Mouse (Mus musculus) embryonic facial prominence, embryonic 14.5 days (tissue): ENCODE results near the gene Atp13a4. TPM values are rescaled to one million over a fixed set of nuclear protein-coding genes. Genes with fewer than 3 reads are reported as not detected.

Experiments
- ATAC-seq: fragments of 200-750 bp; cut with Nextera tagmentation; 2 replicates; pipeline ENCODE4 v1.8.0; 2017; ENCODE audit warnings: low read depth, moderate number of reproducible peaks, moderate TSS enrichment
- DNase-seq: peaks from one replicate; pipeline ENCODE4 v3.0.0-alpha.2; 2015; ENCODE audit warnings: low spot score
- H3K27ac ChIP-seq: fragments of 300-500 bp; sonication (generic); replicated peaks from 2 replicates; pipeline ENCODE4 v1.5.1; 2014; ENCODE audit warnings: low read depth, mild to moderate bottlenecking, low read length, moderate library complexity
- H3K27me3 ChIP-seq: fragments of 300-500 bp; sonication (generic); replicated peaks from 2 replicates; pipeline ENCODE4 v1.6.1; 2014; ENCODE audit warnings: low read length; ENCODE audit not compliant: control insufficient read depth, insufficient read depth
- H3K36me3 ChIP-seq: fragments of 300-500 bp; sonication (generic); 2 replicates; pipeline ENCODE4 v1.6.1; 2014; ENCODE audit warnings: low read length, mixed read lengths; ENCODE audit not compliant: control insufficient read depth, insufficient read depth
- H3K4me1 ChIP-seq: fragments of 300-500 bp; sonication (generic); 2 replicates; pipeline ENCODE4 v1.6.1; 2014; ENCODE audit warnings: antibody characterized with exemption, low read length; ENCODE audit not compliant: control insufficient read depth, insufficient read depth
- H3K4me2 ChIP-seq: fragments of 300-500 bp; sonication (generic); 2 replicates; pipeline ENCODE4 v1.6.1; 2014; ENCODE audit warnings: low read depth, mild to moderate bottlenecking, low read length, moderate library complexity, mixed read lengths
- H3K4me3 ChIP-seq: fragments of 300-500 bp; sonication (generic); 2 replicates; pipeline ENCODE4 v1.5.1; 2014; ENCODE audit warnings: low read depth, mild to moderate bottlenecking, low read length
- H3K9ac ChIP-seq: fragments of 300-500 bp; sonication (generic); 2 replicates; pipeline ENCODE4 v1.6.1; 2014; ENCODE audit warnings: low read depth, mild to moderate bottlenecking, low read length, moderate library complexity, mixed read lengths
- H3K9me3 ChIP-seq: fragments of 300-500 bp; sonication (generic); 2 replicates; pipeline ENCODE4 v1.6.1; 2016; ENCODE audit warnings: low read length; ENCODE audit not compliant: control insufficient read depth
- whole genome bisulfite sequencing: fragments of 180-500 bp; shearing (Covaris S2); extraction: QIAGEN DNeasy Blood & Tissue Kit; methylation state at CpG from one replicate; pipeline ENCODE4 v1.1.7; 2014; 5-methylcytosine and 5-hydroxymethylcytosine counted together
- polyA plus RNA-seq: library from polyadenylated mRNA; unstranded; fragments of >200 nt; fragmentation: Nextera tagmentation; extraction: Ambion mirVana; gene quantifications from 2 replicates; pipeline ENCODE4 v1.2.1, GENCODE M21; 2014

Gene Atp13a4
- polyA plus RNA-seq, 1 experiment from 2014 or later, result 0.68 TPM

DNA sequence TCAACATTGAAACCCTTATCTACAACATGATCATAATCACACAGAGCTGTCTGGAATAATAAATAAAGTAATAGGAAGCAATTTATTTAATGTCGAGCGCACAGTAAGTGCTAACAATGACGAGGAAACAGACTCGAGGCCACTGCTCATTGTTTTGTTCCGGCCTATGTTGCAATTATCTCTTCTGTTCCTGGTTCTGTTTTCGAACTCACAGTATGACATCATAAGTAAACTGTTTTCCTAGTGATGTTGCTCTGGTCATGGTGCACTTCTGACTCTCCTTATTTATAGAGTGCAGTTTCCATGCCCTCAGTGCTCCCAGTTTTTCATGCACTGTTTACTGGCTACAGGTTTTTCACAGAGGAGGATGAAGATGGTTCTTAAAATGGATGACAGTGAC lies 91.4 kb downstream of the Atp13a4 start:
- Histone ChIP-seq H3K9ac (no peak overlapping the region), H3K27me3 (no peaks in the 10 kb centered on the region), H3K4me3 (no peak overlapping the region), H3K4me2 (no peak overlapping the region), H3K9me3 (no peaks in the 10 kb centered on the region), H3K27ac (no peak overlapping the region), H3K36me3 (no peaks in the 10 kb centered on the region), H3K4me1 (no peaks in the 10 kb centered on the region)
- ATAC-seq (no peak), DNase-seq (no peak)
- WGBS, result 71% methylated on average over 6 of the region's 6 CpGs

DNA sequence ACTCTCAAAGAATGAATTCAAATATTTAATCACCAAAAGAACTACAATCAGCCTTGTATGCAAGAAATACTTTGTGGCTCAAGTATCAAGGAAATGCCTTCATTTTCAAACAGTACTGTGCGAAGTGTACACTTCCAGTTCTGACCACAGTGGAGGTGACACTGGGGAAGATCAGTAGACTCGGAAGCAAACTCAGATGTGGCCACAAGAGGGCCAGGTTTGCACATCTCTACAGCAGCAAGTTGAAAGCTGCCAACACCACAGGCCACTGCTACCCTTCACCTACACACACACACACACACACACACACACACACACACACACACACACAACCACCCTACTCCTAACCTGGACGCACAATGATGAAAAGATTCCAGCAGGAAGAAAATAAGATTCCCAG lies 93.0 kb downstream of the Atp13a4 start:
- Histone ChIP-seq H3K27ac (no peak overlapping the region), H3K9me3 (no peaks in the 10 kb centered on the region), H3K27me3 (no peaks in the 10 kb centered on the region), H3K36me3 (no peaks in the 10 kb centered on the region), H3K9ac (no peak overlapping the region), H3K4me1 (no peaks in the 10 kb centered on the region), H3K4me3 (no peak overlapping the region), H3K4me2 (no peak overlapping the region)
- DNase-seq, result peak; percentile 42
- ATAC-seq, result no peak
- 44% methylated on average over 3 of the region's 3 CpGs for WGBS

GRCm38 (mm10) chr16:29442126-29442525 lies 102.5 kb downstream of the Atp13a4 start:
- ATAC-seq (no peak), DNase-seq (no peak)
- H3K4me1 ChIP-seq, result no peaks in the 10 kb centered on the region
- H3K36me3 ChIP-seq, result no peaks in the 10 kb centered on the region
- H3K4me3 ChIP-seq, result no peak overlapping the region
- 50% methylated on average over 3 of the region's 3 CpGs for WGBS
- no peak overlapping the region for H3K4me2 ChIP-seq
- no peaks in the 10 kb centered on the region for H3K27me3 ChIP-seq
- no peak overlapping the region for H3K9ac ChIP-seq
- H3K9me3 ChIP-seq, result no peaks in the 10 kb centered on the region
- H3K27ac ChIP-seq, result no peak overlapping the region

DNA sequence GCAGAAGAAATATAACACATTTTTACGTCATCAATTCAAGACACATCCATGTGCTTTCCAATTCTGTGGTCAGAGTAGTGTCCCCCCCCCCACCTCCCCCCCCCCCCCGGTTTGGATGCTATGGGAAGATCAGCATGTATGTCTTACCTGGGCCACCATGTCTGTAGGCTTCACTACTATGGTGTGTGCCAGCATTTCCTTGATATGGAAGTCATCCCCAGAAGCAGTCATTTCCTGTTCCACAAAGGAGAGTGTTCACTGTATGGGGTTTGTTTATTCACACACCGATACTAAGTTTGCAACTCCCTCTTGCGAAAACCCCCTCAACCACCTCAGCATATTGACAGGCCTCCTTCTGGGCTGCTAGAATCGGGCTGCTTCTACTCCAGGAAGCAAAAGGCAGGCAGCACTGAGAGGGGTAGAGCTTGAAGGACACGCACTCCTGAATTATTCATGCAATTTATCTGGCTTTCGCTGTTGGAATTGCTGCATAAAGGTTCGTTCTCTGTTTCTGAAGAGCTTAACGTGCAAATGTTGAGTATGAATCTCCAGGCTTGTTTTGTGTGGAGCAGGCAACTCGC lies 103.2 kb downstream of the Atp13a4 start:
- Histone ChIP-seq H3K4me3 (no peak overlapping the region), H3K9me3 (no peaks in the 10 kb centered on the region), H3K27me3 (no peaks in the 10 kb centered on the region), H3K4me1 (no peaks in the 10 kb centered on the region), H3K36me3 (no peaks in the 10 kb centered on the region), H3K9ac (no peak overlapping the region), H3K4me2 (no peak overlapping the region), H3K27ac (no peak overlapping the region)
- DNase-seq (no peak), ATAC-seq (no peak)
- 68% methylated on average over 9 of the region's 10 CpGs for WGBS

DNA sequence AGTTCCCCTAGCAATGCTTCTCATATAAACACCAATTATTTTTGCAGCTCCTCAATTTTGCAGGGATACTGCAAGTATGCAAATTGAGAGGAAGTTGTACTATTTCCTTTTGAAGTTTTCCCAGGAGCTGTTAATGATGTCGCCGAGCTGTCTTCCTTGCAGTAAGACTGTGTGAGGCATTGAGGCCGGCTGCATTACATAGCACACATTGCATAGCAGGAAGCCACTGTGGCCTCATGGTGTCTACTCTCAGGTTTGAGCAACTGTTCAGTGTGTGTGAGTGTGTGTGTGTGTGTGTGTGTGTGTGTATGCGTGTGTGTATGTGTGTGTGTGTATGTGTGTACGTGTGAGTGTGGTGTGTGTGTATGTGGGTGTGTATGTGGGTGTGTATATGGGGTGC lies 106.6 kb downstream of the Atp13a4 start:
- no peaks in the 10 kb centered on the region for H3K27me3 ChIP-seq
- ATAC-seq (no peak), DNase-seq (no peak)
- 77% methylated on average over 5 of the region's 5 CpGs for WGBS
- no peak overlapping the region for H3K27ac ChIP-seq
- H3K36me3 ChIP-seq, result no peaks in the 10 kb centered on the region
- no peaks in the 10 kb centered on the region for H3K9me3 ChIP-seq
- H3K4me3 ChIP-seq, result no peak overlapping the region
- no peak overlapping the region for H3K4me2 ChIP-seq
- no peak overlapping the region for H3K9ac ChIP-seq
- no peaks in the 10 kb centered on the region for H3K4me1 ChIP-seq

GRCm38 (mm10) chr16:29435746-29436145 lies 108.9 kb downstream of the Atp13a4 start:
- Histone ChIP-seq H3K9ac (no peak overlapping the region), H3K36me3 (no peaks in the 10 kb centered on the region), H3K4me2 (no peak overlapping the region), H3K9me3 (no peaks in the 10 kb centered on the region), H3K27ac (no peak overlapping the region), H3K4me1 (no peaks in the 10 kb centered on the region), H3K27me3 (no peaks in the 10 kb centered on the region), H3K4me3 (no peak overlapping the region)
- ATAC-seq (no peak), DNase-seq (no peak)
- 76% methylated on average over 6 of the region's 6 CpGs for WGBS

- WGBS, result 5% methylated on average over 5 of the region's 5 CpGs
- peak; percentile 89 for ATAC-seq
- no peaks in the 10 kb centered on the region for H3K27me3 ChIP-seq
- H3K9me3 ChIP-seq, result no peaks in the 10 kb centered on the region
- peak; percentile 60 for DNase-seq
- H3K4me1 ChIP-seq, result no peaks in the 10 kb centered on the region
- H3K4me3 ChIP-seq, result no peak overlapping the region
- no peaks in the 10 kb centered on the region for H3K36me3 ChIP-seq
- no peak overlapping the region for H3K9ac ChIP-seq
- H3K4me2 ChIP-seq, result no peak overlapping the region
- H3K27ac ChIP-seq, result no peak overlapping the region
Measured at GRCm38 (mm10) chr16:29434712-29435111, 110.0 kb downstream of the Atp13a4 start.

GRCm38 (mm10) chr16:29414822-29415221 lies 129.8 kb downstream of the Atp13a4 start:
- Histone ChIP-seq H3K36me3 (no peaks in the 10 kb centered on the region), H3K27me3 (no peaks in the 10 kb centered on the region), H3K9ac (no peak overlapping the region), H3K4me3 (no peak overlapping the region), H3K4me1 (no peaks in the 10 kb centered on the region), H3K4me2 (no peak overlapping the region), H3K27ac (no peak overlapping the region), H3K9me3 (no peaks in the 10 kb centered on the region)
- ATAC-seq (no peak), DNase-seq (no peak)
- WGBS, result 85% methylated on average over 6 of the region's 6 CpGs

- Histone ChIP-seq H3K27me3 (no peaks in the 10 kb centered on the region), H3K4me2 (no peak overlapping the region), H3K9ac (no peak overlapping the region), H3K4me1 (no peaks in the 10 kb centered on the region), H3K4me3 (no peak overlapping the region), H3K36me3 (no peaks in the 10 kb centered on the region), H3K27ac (no peak overlapping the region), H3K9me3 (no peaks in the 10 kb centered on the region)
- no peak for ATAC-seq
- DNase-seq, result no peak
- WGBS, result 90% methylated on average over 10 of the region's 10 CpGs
Measured at GRCm38 (mm10) chr16:29407319-29407718, 137.3 kb downstream of the Atp13a4 start.
